Mouse (Mus musculus) liver, embryonic 14.5 days (tissue): ENCODE data around the gene Wdr25. TPM values are rescaled to one million over a fixed set of nuclear protein-coding genes. Genes with fewer than 3 reads are reported as not detected.

Experiments used
- ATAC-seq: fragments of 200-750 bp; cut with Nextera tagmentation; 2 replicates; pipeline ENCODE4 v1.8.0; 2017; ENCODE audit warnings: moderate number of reproducible peaks, mild to moderate bottlenecking, moderate library complexity; ENCODE audit not compliant: insufficient read depth
- DNase-seq, 3 experiments: peaks; one replicate each; pipeline ENCODE4 v3.0.0-alpha.2; 2012 to 2013; ENCODE audit warnings: low read depth in 3 of 3, low spot score in 3 of 3
- H3K27ac ChIP-seq: fragments of 300-500 bp; sonication (generic); 2 replicates; pipeline ENCODE4 v1.5.1; 2014; ENCODE audit warnings: moderate library complexity, mild to moderate bottlenecking, control low read depth, inconsistent platforms
- H3K27me3 ChIP-seq: fragments of 300-500 bp; sonication (generic); 2 replicates; pipeline ENCODE4 v1.6.1; 2014; ENCODE audit warnings: mild to moderate bottlenecking, low read length, moderate library complexity; ENCODE audit not compliant: control insufficient read depth, insufficient read depth
- H3K36me3 ChIP-seq: fragments of 300-500 bp; sonication (generic); replicated peaks from 2 replicates; pipeline ENCODE4 v1.6.1; 2014; ENCODE audit warnings: low read depth; ENCODE audit not compliant: control insufficient read depth, insufficient read depth
- H3K4me1 ChIP-seq, 2 experiments: fragments of 200-500 bp in 1 of 2; fragments of 300-500 bp in 1 of 2; sonication (generic) in 1 of 2; replicated peaks; 2 replicates each; pipeline ENCODE4 v1.6.1; 2012 to 2014; ENCODE audit warnings: antibody characterized with exemption in 1 of 2, inconsistent platforms in 1 of 2, low read length in 1 of 2; ENCODE audit not compliant: control insufficient read depth in 2 of 2, insufficient read depth in 2 of 2
- H3K4me2 ChIP-seq: fragments of 300-500 bp; sonication (generic); 2 replicates; pipeline ENCODE4 v1.6.1; 2014; ENCODE audit warnings: low read depth, mild to moderate bottlenecking, control low read depth, moderate library complexity
- H3K4me3 ChIP-seq, 2 experiments: fragments of 200-500 bp in 1 of 2; fragments of 300-500 bp in 1 of 2; sonication (generic) in 1 of 2; 2 replicates each; pipeline ENCODE4 v1.5.1; 2012 to 2014; ENCODE audit warnings: low read depth in 2 of 2, low read length in 2 of 2, mild to moderate bottlenecking in 2 of 2, control low read depth in 1 of 2, inconsistent platforms in 1 of 2, moderate library complexity in 1 of 2; ENCODE audit not compliant: insufficient read depth in 1 of 2
- H3K9ac ChIP-seq: fragments of 300-500 bp; sonication (generic); replicated peaks from 2 replicates; pipeline ENCODE4 v1.6.1; 2014; ENCODE audit warnings: mild to moderate bottlenecking, control low read depth, moderate library complexity
- H3K9me3 ChIP-seq: fragments of 300-500 bp; sonication (generic); 2 replicates; pipeline ENCODE4 v1.6.1; 2016; ENCODE audit warnings: low read length, mixed read lengths; ENCODE audit not compliant: control insufficient read depth
- CTCF ChIP-seq: IDR thresholded peaks from 2 replicates; pipeline ENCODE4 v1.5.1; 2016; ENCODE audit warnings: antibody characterized with exemption, low read depth, control low read depth
- EP300 ChIP-seq: IDR thresholded peaks from 2 replicates; pipeline ENCODE4 v1.6.1; 2016; ENCODE audit warnings: antibody characterized with exemption, low read depth
- WGBS: fragments of 180-500 bp; shearing (Covaris S2); extraction: QIAGEN DNeasy Blood & Tissue Kit; methylation state at CpG from one replicate; pipeline ENCODE4 v1.1.7; 2014; ENCODE audit not compliant: insufficient replicate concordance; 5-methylcytosine and 5-hydroxymethylcytosine counted together
- polyA plus RNA-seq, 2 experiments: library from polyadenylated mRNA; depleted of rRNA in 1 of 2; stranded (reverse) in 1 of 2; unstranded in 1 of 2; fragments of >200 nt; fragmentation: Nextera tagmentation in 1 of 2; extraction: Ambion mirVana in 1 of 2; gene quantifications; 2 replicates each; pipeline versions ENCODE4 v1.2.1 to v1.2.3; 2012 to 2014

Gene Wdr25
- polyA plus RNA-seq, 2 experiments = 1.2 to 3.7 TPM

GRCm38 (mm10) chr12:108958991-108959638 is 65.7 kb downstream of the Wdr25 start:
- no peaks in the 10 kb centered on the region for H3K9me3 ChIP-seq
- H3K4me2 ChIP-seq = no peak overlapping the region; the same call in 1 of the 2 replicates
- ATAC-seq = no peak
- TF ChIP-seq EP300 = no peak
- TF ChIP-seq CTCF = no peak
- WGBS = 23% methylated on average over 23 of the region's 23 CpGs
- no peak overlapping the region for H3K4me3 ChIP-seq
- no peaks in the 10 kb centered on the region for H3K27me3 ChIP-seq
- peaks cover 0 to 1% of the 10 kb centered on the region in 2 experiments; a peak in 1 of 4 replicates for H3K4me1 ChIP-seq
- H3K27ac ChIP-seq = no peak overlapping the region
- H3K9ac ChIP-seq = no peak overlapping the region
- H3K36me3 ChIP-seq = no peaks in the 10 kb centered on the region
- DNase-seq = no peak

DNA sequence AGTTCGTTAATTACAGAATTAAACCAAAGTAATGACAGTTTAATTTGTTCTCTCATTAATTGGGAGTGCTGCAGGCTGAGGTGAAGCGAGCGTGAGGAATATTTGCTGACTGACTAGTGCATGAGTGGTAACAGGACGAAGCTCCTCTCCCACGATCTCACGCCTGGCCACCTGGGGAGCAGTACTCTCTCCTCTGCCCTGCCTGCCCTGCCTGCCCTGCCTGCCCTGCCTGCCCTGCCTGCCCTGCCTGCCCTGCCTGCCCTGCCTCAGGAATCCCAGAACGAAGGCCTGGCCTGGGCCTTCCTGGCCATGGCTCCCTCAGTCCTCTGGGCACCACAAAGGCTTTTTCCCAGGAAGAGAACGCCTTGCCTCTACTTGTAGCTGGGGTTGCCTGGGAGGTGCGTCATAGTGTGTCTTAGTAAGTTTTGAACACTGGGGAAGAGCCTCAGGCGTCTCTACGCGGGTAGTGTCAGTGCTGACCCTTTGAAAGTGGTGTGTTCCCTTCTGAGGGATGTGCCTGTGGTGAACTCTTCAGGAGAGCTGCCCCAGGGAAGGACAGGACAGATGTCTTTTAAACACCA is 66.3 kb downstream of the Wdr25 start:
- no peak for DNase-seq

GRCm38 (mm10) chr12:108960225-108960624 is 66.8 kb downstream of the Wdr25 start:
- WGBS = 63% methylated on average over 10 of the region's 10 CpGs
- ATAC-seq = no peak

More for the DNA sequence above, 66.3 kb downstream of the Wdr25 start:
- H3K27ac ChIP-seq = no peak overlapping the region
- peaks cover 0 to 1% of the 10 kb centered on the region in 2 experiments; a peak in 1 of 4 replicates for H3K4me1 ChIP-seq
- no peaks in the 10 kb centered on the region for H3K9me3 ChIP-seq
- WGBS = 57% methylated on average over 12 of the region's 12 CpGs
- no peak for ATAC-seq
- no peak for TF ChIP-seq EP300
- no peak for TF ChIP-seq CTCF
- no peak overlapping the region for H3K9ac ChIP-seq
- H3K36me3 ChIP-seq = no peaks in the 10 kb centered on the region
- no peak overlapping the region for H3K4me2 ChIP-seq
- no peak overlapping the region for H3K4me3 ChIP-seq
- H3K27me3 ChIP-seq = no peaks in the 10 kb centered on the region

DNA sequence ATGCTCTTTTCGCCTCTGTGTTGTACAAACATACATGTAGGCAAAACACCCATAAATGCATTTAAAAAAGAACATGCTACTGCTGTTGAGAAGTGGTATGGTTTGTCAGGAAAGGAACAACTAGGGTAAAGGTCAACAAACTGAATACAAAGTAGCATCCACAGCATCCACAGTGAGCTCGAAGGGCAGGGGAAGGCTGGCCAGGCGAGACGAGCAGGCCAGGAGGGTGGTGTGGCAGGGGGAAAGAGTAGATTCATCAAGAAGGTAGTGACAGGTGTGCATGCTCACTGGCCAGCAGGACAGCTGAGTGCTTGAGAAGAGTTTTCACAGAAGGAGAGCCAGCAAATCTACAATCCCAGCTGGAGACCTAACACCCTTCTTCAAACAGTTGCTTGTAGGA is 74.2 kb downstream of the Wdr25 start:
- H3K9me3 ChIP-seq = no peaks in the 10 kb centered on the region
- no peaks in the 10 kb centered on the region for H3K4me1 ChIP-seq
- ATAC-seq (no peak), DNase-seq (no peak)
- H3K36me3 ChIP-seq = no peaks in the 10 kb centered on the region
- no peaks in the 10 kb centered on the region for H3K27me3 ChIP-seq
- no peak overlapping the region for H3K4me2 ChIP-seq
- TF ChIP-seq EP300 (no peak), CTCF (no peak)
- WGBS = 73% methylated on average over 4 of the region's 4 CpGs
- H3K4me3 ChIP-seq = no peak overlapping the region
- H3K9ac ChIP-seq = no peak overlapping the region
- no peak overlapping the region for H3K27ac ChIP-seq

More at GRCm38 (mm10) chr12:108960225-108960624, 66.8 kb downstream of the Wdr25 start:
- no peak overlapping the region for H3K4me3 ChIP-seq
- no peaks in the 10 kb centered on the region for H3K9me3 ChIP-seq
- peaks cover 0 to 1% of the 10 kb centered on the region in 2 experiments; a peak in 1 of 4 replicates for H3K4me1 ChIP-seq
- no peaks in the 10 kb centered on the region for H3K36me3 ChIP-seq
- TF ChIP-seq CTCF = no peak
- TF ChIP-seq EP300 = no peak
- no peak for DNase-seq
- H3K9ac ChIP-seq = no peak overlapping the region
- no peaks in the 10 kb centered on the region for H3K27me3 ChIP-seq
- no peak overlapping the region for H3K4me2 ChIP-seq
- H3K27ac ChIP-seq = no peak overlapping the region

DNA sequence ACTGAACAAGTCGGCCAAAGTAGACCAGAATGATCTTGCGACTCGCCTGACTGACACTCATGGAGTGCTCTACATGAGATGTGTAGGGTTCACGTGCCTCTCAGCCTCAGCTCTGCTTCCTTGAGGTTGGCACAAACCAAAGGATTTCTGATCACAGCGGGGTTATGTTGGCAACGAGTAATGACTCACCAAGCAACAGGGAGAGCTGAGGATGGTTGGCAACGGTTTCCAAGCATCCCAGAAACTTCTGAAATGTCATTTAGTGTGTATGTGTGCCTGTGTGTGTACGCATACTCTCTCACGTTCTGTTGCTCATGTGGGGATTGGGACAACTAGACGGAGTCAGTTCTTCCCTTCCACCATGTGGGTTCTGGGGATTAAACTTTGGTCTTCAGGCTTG is 74.6 kb downstream of the Wdr25 start:
- 71% methylated on average over 10 of the region's 10 CpGs for WGBS
- Histone ChIP-seq H3K27ac (no peak overlapping the region), H3K27me3 (no peaks in the 10 kb centered on the region), H3K9ac (no peak overlapping the region), H3K36me3 (no peaks in the 10 kb centered on the region), H3K4me3 (no peak overlapping the region), H3K4me1 (no peaks in the 10 kb centered on the region), H3K9me3 (no peaks in the 10 kb centered on the region), H3K4me2 (no peak overlapping the region)
- ATAC-seq = no peak
- no peak for DNase-seq
- no peak for TF ChIP-seq EP300
- TF ChIP-seq CTCF = no peak
